Mouse (Mus musculus) bone marrow, adult 2 months (tissue): ENCODE data around the gene Dennd2c. TPM values are rescaled to one million over a fixed set of nuclear protein-coding genes. Genes with fewer than 3 reads are reported as not detected.

Source experiments
- H3K27ac ChIP-seq: fragments of 200-500 bp; 2 replicates; pipeline ENCODE4 v1.5.1; 2012; ENCODE audit warnings: low read depth, mild to moderate bottlenecking, control low read depth, inconsistent platforms, low read length; ENCODE audit not compliant: control insufficient read depth, poor library complexity, insufficient read depth
- H3K4me1 ChIP-seq: fragments of 200-500 bp; 2 replicates; pipeline ENCODE4 v1.6.1; 2011; ENCODE audit warnings: low read length; ENCODE audit not compliant: control insufficient read depth, insufficient read depth
- H3K4me3 ChIP-seq: fragments of 200-500 bp; replicated peaks from 2 replicates; pipeline ENCODE3; 2011; ENCODE audit warnings: mild to moderate bottlenecking, low read depth, low read length, control low read depth; ENCODE audit not compliant: control insufficient read depth
- CTCF ChIP-seq: fragments of 200-500 bp; IDR thresholded peaks from 2 replicates; pipeline ENCODE4 v1.5.1; 2011; ENCODE audit warnings: low read length, control low read depth; ENCODE audit not compliant: control insufficient read depth, insufficient read depth
- POLR2A ChIP-seq: fragments of 200-500 bp; IDR thresholded peaks from 2 replicates; pipeline ENCODE4 v1.6.1; 2011; ENCODE audit warnings: low read depth, mild to moderate bottlenecking, control low read depth, low read length, borderline replicate concordance; ENCODE audit not compliant: control insufficient read depth
- WGBS: fragments of 180-500 bp; shearing (Covaris S2); methylation state at CpG from one replicate; pipeline ENCODE4 v1.1.7; 2018; 5-methylcytosine and 5-hydroxymethylcytosine counted together
- polyA plus RNA-seq: library from polyadenylated mRNA; stranded (reverse); fragments of >200 nt; gene quantifications from 2 replicates; pipeline ENCODE4 v1.2.4, GENCODE M21; 2011; ENCODE audit warnings: low replicate concordance; ENCODE audit not compliant: missing spikeins, insufficient read depth, insufficient read length

Gene Dennd2c
- polyA plus RNA-seq, 1 experiment, result 12.8 TPM

DNA sequence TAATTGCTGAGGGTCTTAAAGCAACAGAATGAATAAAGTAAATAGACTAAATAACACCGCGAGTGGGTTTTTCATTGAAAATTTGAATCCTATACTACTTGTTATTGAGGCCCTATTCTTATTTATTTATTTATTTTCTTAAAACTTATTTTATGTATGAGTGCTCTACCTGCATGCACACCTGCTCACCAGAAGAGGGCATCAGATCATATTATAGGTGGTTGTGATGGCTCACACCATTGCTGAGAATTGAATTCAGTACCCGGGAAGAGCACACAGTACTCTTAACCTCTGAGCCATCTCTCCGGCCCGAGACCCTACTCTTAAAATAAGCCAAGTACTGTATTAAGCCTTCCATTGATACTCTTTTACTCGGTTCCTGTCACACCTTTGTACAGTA, 2.7 kb upstream of the Dennd2c start:
- H3K27ac ChIP-seq, result no peak overlapping the region
- WGBS, result 82% methylated on average over 6 of the region's 6 CpGs
- H3K4me3 ChIP-seq, result no peak overlapping the region
- no peaks in the 10 kb centered on the region; the same call in 1 of the 2 replicates for H3K4me1 ChIP-seq
- TF ChIP-seq CTCF (no peak), POLR2A (no peak)

DNA sequence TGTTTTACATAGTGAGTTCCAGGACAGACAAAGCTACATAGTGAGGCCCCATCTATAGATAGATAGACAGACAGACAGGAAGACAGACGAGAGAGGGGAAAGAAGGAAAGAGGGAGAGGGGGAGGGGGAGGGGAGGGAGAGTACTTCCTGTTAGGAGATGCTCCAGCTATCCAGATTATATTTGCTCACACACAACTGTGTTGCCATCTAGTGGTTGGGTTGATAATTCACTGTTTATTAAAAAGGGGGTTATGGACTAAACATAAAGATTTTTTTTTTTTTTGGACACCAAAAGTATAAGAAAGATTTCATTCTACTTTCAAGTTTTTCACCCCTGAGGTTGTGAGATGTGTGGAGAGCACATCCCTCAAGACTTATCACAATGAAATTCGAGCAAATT, 1.7 kb upstream of the Dennd2c start:
- Histone ChIP-seq H3K4me3 (no peak overlapping the region), H3K4me1 (no peaks in the 10 kb centered on the region; the same call in 1 of the 2 replicates), H3K27ac (no peak overlapping the region)
- TF ChIP-seq POLR2A (no peak), CTCF (no peak)
- 24% methylated on average over 2 of the region's 2 CpGs for WGBS

DNA sequence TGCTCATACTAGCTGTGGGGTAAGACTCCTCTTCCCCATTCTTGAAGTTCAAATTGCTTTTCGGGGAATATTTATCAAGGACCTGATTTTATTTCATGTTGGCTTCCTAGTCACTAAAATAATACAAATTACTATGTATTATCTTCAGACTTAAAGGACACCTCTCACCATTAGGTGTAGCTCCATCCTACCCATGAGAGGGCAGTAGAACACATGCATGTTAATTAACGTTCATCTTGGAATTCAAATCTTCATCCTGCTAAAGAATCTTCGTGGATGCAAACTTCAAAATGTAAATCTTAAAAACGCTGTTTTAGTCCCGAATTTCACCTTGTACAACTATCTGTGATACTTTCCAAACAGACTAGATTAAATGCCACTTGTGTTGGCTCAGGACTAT, 1.2 kb upstream of the Dennd2c start:
- no peaks in the 10 kb centered on the region; the same call in 1 of the 2 replicates for H3K4me1 ChIP-seq
- 37% methylated on average over 5 of the region's 5 CpGs for WGBS

DNA sequence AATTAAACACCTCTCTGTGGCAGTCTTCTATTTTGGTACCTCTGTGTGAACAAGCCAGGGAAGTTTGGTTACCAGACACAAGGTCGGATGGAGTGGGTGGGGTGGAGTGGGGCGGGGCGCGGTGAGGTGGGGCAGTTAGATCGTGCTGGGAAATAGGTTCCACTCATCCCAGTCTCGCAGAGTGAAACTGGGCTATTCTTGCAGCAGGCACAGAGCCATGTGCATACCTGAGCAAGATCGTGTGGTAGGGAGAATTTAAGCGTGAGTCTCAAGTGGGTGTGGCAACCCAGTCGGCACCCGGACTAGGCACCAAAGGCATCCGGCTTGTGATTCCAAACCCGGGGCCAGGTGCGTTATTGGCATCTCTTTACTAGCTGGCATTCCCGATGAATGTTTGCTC, 495 bp upstream of the Dennd2c start:
- Histone ChIP-seq H3K27ac (no peak overlapping the region), H3K4me1 (no peaks in the 10 kb centered on the region; the same call in 1 of the 2 replicates), H3K4me3 (peak overlapping the region; percentile 79)
- WGBS, result under 1% methylated on average over 14 of the region's 14 CpGs
- TF ChIP-seq CTCF, result no peak
- TF ChIP-seq POLR2A, result no peak

More for the DNA sequence above, 1.2 kb upstream of the Dennd2c start:
- no peak overlapping the region for H3K27ac ChIP-seq
- no peak for TF ChIP-seq POLR2A
- no peak for TF ChIP-seq CTCF
- H3K4me3 ChIP-seq, result no peak overlapping the region

DNA sequence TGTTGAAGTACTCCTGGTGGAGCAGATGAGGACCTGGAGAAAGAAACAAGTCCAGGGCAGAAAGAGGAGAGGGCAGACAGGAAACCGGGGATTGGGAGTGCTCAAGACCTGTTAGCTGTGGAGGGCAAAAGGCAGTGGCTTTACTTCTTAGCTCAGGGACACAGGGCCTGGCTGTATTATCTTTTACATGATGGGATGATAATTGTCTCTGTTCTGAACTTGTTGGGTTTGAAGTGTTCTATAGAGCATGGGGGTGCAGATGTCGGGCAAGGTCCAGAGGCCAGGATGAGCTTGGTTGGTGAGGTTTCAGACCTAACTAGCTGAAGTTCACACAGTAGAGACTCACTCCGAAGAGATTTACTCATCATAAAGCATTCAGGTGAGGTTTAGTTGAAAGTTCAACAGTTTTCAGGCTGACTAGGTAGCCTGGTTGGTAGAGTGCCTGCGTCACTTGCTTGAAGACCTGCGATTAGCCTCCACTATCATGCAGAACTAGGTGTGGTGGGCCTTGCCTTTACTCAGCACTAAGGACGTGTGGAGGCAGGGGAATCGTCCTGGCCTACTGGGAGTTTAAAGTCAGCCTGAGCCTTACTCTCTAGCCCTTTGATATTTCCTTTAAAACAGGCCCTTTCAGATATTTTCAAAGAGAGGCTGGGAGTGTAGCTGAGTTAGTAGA, 5.3 kb downstream of the Dennd2c start:
- WGBS, result 84% methylated on average over 7 of the region's 7 CpGs
- peaks cover 3% of the 10 kb centered on the region for H3K4me1 ChIP-seq
- no peak overlapping the region for H3K4me3 ChIP-seq
- TF ChIP-seq CTCF, result no peak
- no peak for TF ChIP-seq POLR2A
- no peak overlapping the region for H3K27ac ChIP-seq

DNA sequence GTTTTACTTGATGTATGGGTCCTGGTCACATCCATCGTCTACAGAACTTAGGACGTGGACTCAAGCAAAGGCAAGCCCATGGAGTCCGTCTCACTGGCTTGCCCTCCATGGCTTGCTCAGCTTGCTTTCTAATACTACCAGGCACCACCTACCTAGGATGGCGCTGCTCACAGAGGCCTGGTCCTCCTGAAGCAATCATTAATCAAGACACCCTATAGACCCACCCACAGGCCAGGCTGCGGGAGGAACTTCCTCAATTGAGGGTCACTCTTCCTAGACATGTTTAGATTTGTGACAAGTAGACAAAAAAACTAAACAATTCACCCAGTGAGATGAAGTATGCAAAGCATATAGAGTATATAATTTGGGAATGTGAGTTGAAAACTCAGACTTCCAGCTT, 9.8 kb downstream of the Dennd2c start:
- Histone ChIP-seq H3K27ac (no peak overlapping the region), H3K4me1 (peaks cover 3% of the 10 kb centered on the region), H3K4me3 (no peak overlapping the region)
- 53% methylated on average over 5 of the region's 5 CpGs for WGBS
- no peak for TF ChIP-seq CTCF
- no peak for TF ChIP-seq POLR2A

DNA sequence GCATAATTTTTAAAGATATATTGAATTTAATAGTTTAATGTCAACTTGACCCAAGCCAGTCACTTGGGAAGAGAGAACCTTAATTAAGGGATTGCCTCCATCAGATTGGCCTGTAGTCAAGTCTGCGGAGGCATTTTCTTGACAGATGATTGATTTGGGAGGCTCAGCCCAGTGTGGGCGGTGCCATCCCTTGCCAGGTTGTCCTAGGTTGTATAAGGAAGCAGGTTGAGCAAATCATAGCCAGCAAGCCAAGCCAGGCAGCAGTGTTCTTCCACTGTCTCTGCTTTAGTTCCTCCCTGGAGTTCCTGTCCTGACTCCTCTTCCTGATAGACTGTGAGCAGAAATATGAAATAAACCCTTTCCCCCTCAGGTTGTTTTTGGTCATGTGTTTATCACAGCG, 21.2 kb downstream of the Dennd2c start:
- TF ChIP-seq POLR2A, result no peak
- TF ChIP-seq CTCF, result no peak
- Histone ChIP-seq H3K4me3 (no peak overlapping the region), H3K27ac (no peak overlapping the region), H3K4me1 (no peaks in the 10 kb centered on the region)
- 76% methylated on average over 3 of the region's 3 CpGs for WGBS

DNA sequence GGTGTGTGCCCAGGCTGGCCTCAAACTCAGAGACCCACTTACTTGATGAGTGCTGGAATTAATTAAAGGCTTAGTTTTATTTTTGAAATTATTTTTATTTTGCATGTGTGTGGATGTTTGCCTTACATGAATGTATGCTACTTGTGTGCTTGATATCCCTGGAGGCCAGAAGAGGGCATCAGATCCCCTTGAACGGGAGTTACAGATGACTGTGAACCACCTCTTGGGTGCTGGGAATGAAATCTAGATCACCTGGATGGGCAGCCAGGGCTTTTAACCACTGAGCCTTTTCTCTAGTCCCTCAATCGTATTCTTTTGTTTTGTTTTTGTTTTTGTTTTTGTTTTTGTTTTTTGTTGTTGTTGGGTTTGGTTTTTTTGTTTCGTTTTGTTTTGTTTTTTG, 23.7 kb downstream of the Dennd2c start:
- Histone ChIP-seq H3K4me3 (no peak overlapping the region), H3K4me1 (no peaks in the 10 kb centered on the region; the same call in 1 of the 2 replicates), H3K27ac (no peak overlapping the region)
- WGBS, result 91% methylated on average over 3 of the region's 3 CpGs
- TF ChIP-seq POLR2A (no peak), CTCF (no peak)
